Mouse (Mus musculus): ENCODE measurements at regions not wholly inside any gene's neighbourhood (a gene's known extent, or its start where the extent isn't known, plus 50 kb on each side); places are given as distances from the start of the nearest gene placed in this dataset.

DNA sequence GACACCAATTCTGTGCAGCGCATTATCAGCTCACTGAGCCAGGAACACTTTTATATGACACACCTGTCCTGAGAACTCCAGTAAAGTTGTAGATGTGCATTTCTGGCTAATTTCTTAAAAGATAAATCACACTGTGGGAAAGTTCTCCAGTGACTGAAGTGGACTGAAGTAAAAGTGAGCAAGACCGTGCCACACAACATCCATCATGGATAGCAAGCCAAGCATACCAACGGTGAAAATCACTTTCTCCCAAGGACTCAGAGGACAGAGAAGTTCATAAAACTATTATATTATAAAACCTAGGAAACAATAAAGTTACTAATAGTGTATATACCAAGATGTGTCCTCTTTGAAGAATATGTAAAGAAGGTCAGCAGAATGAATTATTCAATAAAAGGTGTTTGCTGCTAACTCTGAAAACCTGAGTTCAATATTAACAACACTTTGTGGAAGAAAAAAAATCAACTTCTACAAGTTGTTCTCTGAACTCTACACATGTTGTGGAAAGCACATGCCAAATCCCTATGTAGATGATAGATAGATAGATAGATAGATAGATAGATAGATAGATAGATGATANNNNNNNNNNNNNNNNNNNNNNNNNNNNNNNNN is 298.2 kb upstream of the Igbp1b start:
- no peak for DNase-seq

DNA sequence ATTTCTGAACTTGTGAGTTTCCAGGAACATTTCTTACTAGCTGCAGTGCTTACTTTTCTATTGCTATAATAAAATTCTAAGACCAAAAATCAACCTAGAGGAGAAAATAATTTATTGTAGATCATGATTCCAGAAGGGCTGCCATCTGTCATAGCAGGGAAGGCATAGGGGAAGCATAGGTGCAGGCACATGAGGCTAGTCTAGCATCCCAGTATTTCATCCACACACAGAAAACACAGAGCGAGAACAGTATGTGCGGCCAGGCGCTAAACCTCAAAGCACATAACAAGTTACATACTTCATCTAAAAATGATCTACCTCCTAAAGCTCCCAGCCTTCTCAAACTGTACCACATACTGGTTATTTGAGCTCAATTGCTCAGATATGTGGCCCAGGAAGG is 292.5 kb upstream of the Igbp1b start:
- DNase-seq: no peak

- no peak for DNase-seq
Measured at GRCm38 (mm10) chr6:138946632-138947031, 288.3 kb upstream of the Igbp1b start.

DNA sequence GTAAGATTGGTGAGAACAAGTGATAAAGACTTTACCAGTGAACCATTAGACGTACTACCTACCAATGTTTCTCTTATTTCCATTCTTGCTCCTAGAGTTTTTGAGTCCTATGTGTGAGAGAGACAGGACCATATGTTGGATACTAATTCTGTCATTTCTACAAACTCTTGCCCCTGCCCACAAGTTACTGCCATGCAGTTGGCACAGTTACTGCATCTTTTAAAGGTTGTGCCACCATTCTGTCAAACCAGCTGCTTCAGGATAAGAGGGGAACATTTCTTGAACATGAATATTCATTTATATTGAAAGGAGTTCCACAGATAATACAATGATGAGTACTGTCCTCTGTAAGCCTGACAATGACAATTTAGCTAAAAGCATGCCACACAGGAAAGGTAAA is 287.1 kb upstream of the Igbp1b start:
- DNase-seq: no peak

- no peak for DNase-seq
Measured at GRCm38 (mm10) chr6:138920161-138920560, 261.8 kb upstream of the Igbp1b start.

GRCm38 (mm10) chr6:138919531-138919930 is 261.2 kb upstream of the Igbp1b start:
- DNase-seq: no peak

DNA sequence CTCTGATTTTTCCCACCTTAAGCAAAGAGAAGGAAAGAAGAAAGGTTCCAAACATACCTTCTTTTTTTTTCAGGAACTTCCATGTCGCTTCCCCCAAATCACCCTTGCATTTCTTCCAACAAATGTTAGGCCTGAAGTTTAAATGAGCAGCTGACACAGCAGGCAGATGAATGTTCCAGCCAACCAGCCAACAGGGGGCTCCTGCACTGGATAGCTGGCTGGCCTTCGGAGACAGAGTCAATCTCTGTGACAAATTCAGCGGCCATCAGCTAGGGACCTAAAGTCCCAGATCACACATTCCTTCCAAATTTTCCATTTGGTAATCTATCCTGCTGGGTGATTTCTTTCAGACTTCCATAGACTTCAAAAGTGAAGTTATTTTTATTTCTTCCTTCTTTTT is 256.6 kb upstream of the Igbp1b start:
- DNase-seq: no peak

DNA sequence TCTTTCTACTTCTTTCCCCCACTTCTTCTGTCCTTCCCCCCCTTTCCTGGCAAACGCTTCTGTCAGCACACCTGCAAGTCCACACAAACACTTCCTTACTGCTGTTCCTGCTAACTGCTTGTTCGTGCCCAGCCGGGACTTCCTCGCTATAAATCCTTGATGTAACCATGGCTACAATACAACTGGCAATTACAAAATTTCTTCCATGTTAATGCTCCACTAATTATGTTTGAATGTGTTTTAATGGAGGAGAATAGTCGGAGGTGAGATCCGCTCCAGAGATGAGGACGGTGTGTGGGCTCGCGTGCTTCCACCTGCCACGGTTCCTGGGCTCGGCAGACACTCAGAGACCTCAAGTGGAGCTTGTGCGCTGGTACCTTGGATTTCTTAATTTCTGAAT is 215.3 kb upstream of the Igbp1b start:
- no peak for DNase-seq

GRCm38 (mm10) chr6:138872495-138873415 is 214.4 kb upstream of the Igbp1b start:
- DNase-seq: no peak

- DNase-seq: peak in 1 of 2 experiments; percentile 25
Measured at GRCm38 (mm10) chr6:138838043-138838442, 179.7 kb upstream of the Igbp1b start.

GRCm38 (mm10) chr6:138834876-138835275 is 176.5 kb upstream of the Igbp1b start:
- no peak for DNase-seq

- DNase-seq: no peak
Measured at GRCm38 (mm10) chr6:138801835-138802234, 143.5 kb upstream of the Igbp1b start.

DNA sequence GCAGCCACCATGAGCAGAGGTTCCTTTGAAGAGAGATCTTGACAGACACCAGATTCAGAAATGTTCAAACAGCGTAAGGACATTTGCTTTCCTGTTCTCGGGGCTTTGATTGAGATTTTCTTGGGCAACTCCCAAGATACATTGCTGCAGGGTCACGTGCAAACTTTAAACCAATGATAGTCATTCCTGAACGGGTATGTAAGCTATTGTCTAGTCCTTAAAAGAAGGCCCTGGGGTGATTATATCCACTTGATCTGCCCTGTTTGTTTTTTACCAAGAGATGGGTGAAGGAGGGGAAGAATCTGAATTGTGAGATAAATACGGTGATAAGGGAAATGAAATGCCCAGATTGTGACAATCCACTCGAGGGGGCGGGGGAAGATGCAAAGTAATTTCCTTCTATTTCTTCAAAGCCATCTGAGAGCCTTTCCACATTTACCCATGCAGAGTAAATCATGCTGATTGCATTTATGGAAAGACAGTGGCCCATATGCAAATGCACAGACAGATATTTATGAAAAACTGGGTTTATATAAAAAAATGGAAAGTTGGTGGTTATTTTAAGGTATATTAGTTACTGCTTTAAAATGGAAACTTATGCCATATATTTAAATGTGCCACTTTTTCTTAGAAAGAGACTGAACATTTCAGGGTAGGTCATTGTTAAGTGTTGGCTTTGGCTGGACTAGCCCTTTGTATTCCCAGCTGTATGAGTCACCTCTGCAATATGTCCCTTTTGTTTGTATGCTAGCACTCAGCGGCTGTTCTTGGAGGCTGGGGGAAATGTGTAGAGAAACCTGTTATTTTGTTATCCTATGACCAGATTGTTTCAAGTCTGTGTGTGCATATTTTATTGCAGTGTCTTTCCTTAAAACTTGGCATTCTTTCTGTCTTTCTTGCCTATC is 142.7 kb upstream of the Igbp1b start:
- no peak for DNase-seq

DNA sequence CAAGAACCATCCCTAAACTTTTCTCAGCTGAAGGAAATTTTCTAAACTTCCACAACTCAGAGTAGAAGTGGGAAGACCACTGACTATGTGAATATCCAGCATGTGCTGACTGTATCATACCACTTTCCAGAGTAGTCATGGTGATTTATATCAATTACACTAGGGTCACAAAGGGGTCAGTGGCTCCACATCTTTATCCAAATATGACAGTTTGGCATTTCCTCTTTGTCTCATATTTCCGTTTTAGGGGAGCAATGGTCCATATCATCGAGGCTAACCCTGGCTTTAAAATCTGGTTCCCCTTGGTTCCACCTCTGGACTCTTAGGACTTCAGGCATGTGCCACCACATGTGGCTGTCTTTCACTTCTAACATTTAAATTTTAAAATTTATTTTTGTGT is 136.4 kb upstream of the Igbp1b start:
- no peak for DNase-seq

DNA sequence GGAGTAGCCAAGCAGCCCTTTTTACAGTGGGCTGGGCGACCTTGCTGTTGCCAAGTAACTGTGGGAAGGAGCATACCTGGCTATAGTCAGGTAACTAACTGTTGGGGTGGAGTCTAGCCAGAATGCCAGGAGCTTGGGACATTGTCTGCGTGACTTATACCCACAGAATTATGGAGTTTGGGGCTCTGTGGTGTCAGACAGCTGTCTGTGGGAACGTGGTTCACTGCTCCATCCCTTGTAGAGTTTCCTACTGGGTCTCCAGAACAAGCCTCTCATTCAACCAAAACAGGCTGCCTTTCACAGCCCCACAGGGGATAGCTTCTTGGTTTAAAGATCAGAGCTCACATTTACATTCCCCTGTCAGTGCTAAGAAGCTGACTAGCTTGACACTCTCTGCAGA is 134.5 kb upstream of the Igbp1b start:
- DNase-seq: no peak

- no peak for DNase-seq
Measured at GRCm38 (mm10) chr6:138782907-138783306, 124.6 kb upstream of the Igbp1b start.

DNA sequence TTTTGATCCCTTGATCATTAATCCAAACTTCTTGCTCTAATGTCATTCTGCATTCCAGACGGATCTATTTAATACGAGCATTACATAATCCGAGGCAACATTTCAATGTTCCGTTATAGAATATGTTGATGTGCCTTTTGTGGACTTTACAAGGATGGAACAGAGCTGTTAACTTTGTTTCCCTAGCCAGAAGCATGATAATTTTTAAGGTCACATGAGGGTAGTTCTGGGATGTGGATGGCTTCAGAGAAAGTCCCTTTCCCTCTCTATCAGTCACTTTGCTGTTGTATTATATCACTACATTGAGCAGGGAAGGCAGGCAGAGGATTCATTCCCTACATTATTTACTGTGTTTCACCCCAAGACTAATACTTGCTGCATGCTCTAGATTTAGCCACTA is 124.1 kb upstream of the Igbp1b start:
- no peak for DNase-seq

DNA sequence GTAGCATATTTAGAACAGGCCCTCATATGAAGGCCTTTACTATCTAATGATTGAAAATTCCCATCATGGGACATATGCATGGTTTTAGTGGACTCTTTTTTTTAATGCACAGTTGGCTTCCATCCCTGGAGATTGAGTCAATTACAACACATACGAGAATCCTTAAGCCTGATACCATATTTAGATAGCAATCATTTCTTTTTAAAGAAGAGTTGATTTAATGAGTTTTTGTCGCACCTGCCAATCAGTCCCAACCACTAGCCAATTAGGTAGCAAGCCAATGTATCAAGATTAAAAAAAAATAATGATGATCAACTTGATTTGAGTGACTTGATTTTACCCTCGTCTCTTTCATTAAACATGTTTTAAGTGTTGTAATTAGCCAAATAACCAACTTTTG is 103.6 kb upstream of the Igbp1b start:
- no peak for DNase-seq

GRCm38 (mm10) chr6:138754955-138755303 is 96.6 kb upstream of the Igbp1b start:
- no peak for DNase-seq

DNA sequence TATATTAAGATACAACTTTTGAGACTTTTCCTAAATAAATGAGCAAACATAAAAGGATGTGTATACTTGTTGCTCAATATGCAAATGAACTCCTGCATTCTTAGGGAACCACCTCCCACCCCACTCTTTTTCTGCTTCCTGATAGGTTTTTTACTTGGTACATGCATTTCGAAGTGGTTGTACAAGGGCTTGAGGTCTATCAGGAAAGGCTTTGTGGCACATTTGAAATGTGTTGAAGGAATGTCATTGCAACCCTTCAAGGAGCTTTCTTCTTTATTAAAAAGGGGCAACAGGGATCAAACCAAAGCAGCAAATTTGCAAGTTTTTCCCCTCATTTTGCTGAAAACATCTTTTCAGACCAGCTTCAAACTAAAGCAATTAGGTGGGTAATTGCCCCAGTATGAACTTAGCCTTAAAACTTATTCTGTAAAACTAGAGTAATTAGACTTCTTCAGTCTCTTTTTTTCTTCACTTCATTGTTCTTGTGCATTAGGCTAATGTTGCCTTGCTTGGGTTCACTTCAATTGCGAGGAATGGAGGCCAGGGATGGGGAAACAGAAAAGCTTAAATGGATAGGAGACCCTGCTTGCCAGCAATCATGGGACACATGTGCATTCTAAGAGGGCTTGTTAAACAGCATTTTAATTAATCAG is 96.1 kb upstream of the Igbp1b start:
- DNase-seq: no peak

DNA sequence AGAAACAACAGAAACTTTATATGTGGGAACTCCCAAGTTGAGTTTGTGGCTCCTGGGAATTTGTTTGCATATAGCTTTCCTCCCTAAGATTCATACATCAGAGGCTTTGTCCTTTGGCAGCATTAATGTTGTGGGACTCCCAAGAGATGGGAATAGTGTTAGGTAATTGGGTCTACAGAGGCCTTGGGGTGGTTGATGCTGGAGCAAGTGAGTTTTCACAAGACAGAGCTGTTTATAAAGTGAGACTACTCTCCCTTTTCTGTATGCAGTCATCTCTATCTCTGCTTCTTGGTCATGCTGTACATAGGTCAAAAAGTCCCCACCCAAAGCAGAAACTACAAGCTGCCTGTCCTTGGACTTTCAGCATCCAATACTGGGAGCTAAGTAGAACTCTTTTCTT is 59.4 kb upstream of the Igbp1b start:
- DNase-seq: no peak

Measured in kidney, postnatal 25 days (tissue).